Mouse (Mus musculus): ENCODE measurements around the gene Ppp2r2c. TPM values are rescaled to one million over a fixed set of nuclear protein-coding genes. Genes with fewer than 3 reads are reported as not detected.

Ppp2r2c gene
- polyA plus RNA-seq, 1 experiment from 2014 or later = 12.2 TPM

DNA sequence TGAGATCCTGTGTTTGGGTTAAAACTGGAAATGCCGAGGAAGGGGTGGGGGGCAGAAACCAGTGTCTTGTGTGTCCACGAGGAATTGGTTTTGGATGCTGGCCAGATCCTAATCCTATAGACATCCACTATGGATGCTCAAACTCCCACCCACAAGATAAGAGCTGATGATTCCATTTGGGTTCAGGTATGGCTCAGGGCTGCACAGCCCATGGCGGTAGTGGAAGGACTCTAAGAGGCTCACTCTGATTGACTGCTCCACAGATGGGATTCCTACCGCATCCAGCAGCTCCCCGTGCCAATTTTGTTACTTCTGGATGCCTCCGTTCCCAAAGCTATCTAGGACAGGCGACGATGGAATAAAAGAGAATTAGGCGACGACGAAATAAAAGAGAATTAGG is 20.6 kb downstream of the Ppp2r2c start:
- no peaks in the 10 kb centered on the region for H3K9me3 ChIP-seq
- no peak for ATAC-seq
- H3K4me1 ChIP-seq (replicated peaks) = peaks cover 26% of the 10 kb centered on the region
- H3K4me2 ChIP-seq (replicated peaks) = no peak overlapping the region
- WGBS = 88% methylated on average over 11 of the region's 11 CpGs
- H3K36me3 ChIP-seq = no peaks in the 10 kb centered on the region
- H3K9ac ChIP-seq (replicated peaks) = no peak overlapping the region
- no peak overlapping the region for H3K4me3 ChIP-seq (replicated peaks)
- H3K27ac ChIP-seq = no peak overlapping the region
- H3K27me3 ChIP-seq = no peaks in the 10 kb centered on the region

DNA sequence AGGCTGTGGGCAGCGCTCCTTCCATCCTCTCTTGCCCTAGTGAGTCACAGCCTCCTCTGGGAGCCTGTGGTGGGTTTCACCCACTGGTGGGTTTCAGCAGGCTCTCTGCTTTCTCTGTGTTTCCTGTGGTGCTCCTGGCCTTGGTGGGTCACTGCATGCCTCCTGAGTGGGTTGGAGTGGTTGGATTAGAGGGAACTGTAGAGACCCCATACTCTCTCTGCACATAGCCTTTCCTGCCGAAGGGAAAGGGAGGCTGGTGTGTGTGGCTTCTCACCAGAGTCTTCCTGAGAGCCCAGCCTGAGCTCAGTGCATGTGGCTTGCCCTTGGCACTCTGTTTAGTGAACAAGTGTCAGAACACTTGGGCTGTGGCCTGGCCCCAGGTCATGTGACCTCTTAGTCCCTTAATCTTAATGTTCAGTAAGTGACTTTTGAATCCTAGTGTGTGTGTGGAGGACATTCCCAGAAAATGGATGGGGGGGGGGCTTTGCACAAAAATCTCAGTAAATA is 21.1 kb downstream of the Ppp2r2c start:
- no peak for ATAC-seq
- no peak overlapping the region for H3K27ac ChIP-seq
- H3K9ac ChIP-seq (replicated peaks) = no peak overlapping the region
- H3K4me3 ChIP-seq (replicated peaks) = no peak overlapping the region
- H3K4me2 ChIP-seq (replicated peaks) = no peak overlapping the region
- H3K4me1 ChIP-seq (replicated peaks) = peaks cover 26% of the 10 kb centered on the region
- H3K9me3 ChIP-seq = no peaks in the 10 kb centered on the region
- 85% methylated on average over 2 of the region's 2 CpGs for WGBS
- H3K36me3 ChIP-seq = no peaks in the 10 kb centered on the region
- no peaks in the 10 kb centered on the region for H3K27me3 ChIP-seq

DNA sequence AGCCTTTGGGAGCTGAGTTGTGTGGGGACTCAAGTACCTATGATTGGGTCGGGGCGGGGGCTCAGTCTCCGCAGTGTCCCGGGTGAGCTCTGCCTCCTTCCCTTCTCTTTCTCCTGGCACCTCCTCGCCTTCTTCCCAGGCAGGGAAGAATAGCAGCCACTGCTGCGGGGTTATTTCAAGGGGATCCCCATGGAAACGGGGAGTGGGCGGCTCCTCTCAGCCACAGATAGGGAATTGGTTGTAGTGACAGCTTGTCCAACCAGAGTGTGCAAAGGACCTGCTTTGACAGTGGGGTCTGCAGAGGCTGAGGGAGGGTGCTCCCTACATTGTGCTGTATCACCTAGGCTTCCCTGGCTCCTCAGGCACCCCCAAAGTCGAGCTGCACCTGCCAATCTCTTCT is 22.5 kb downstream of the Ppp2r2c start:
- Histone ChIP-seq H3K9me3 (no peaks in the 10 kb centered on the region), H3K4me1 (replicated peaks) (peaks cover 26% of the 10 kb centered on the region), H3K27me3 (no peaks in the 10 kb centered on the region), H3K4me2 (replicated peaks) (peak overlapping the region; percentile 11; the same call in 1 of the 2 replicates), H3K9ac (replicated peaks) (no peak overlapping the region; the same call in 1 of the 2 replicates), H3K4me3 (replicated peaks) (no peak overlapping the region), H3K27ac (peak overlapping the region; percentile 47), H3K36me3 (no peaks in the 10 kb centered on the region)
- WGBS = 23% methylated on average over 9 of the region's 9 CpGs
- peak; percentile 62 for ATAC-seq

DNA sequence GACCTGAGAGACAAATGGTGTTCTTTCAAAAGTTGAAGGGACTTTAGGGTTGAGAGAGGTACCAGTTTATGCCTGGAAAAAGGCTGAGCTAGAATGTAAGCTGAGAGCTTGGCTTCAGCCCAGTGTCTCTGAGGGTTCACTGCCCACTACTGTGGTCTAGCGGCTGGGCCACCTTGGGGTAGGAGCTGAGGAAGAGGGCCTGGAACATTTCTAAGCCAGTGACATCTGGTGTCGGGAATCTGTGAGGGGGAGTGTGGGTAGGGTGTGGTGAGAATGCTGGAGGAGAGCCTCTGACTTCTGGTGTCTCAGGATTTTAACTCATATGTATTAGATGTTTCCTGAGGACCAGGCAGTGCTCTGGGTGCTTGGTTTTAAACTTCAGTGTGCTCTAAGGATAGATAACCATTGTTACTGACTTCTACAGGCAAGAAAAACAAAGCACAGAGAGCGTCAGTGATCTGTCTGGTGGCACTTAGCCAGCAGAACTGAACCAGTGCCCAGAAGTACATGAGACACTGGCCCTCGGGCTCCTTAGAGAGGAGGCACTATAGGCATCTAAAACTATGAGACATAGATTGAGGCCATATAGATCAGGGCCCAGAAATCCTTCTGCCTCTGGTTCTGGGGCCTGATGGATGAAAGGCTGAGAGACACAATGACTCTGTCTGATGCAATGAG is 23.6 kb downstream of the Ppp2r2c start:
- 81% methylated on average over 4 of the region's 4 CpGs for WGBS

DNA sequence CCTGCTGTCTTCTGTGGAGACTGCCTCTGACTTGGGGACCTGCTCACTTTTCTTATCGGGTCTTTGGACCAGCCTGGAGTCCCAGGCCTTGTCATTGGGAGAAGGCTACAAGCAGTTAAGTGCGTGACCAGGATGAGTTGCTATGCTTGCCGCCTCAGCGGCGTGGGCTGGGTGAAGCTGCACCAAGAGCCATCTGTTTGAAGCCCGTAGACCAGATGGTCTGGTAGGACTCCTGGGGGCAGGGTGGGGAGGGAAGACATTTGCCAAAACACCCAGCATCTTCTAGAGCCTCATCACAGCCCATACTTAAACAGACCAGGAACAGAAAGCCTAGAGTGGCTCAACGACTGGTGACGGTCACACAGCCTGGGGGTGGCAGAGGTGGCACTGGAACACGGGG is 24.9 kb downstream of the Ppp2r2c start:
- no peak overlapping the region for H3K4me2 ChIP-seq (replicated peaks)
- H3K36me3 ChIP-seq = no peaks in the 10 kb centered on the region
- H3K4me3 ChIP-seq (replicated peaks) = no peak overlapping the region
- no peaks in the 10 kb centered on the region for H3K27me3 ChIP-seq
- no peaks in the 10 kb centered on the region for H3K9me3 ChIP-seq
- ATAC-seq = no peak
- WGBS = 81% methylated on average over 9 of the region's 9 CpGs
- peaks cover 10% of the 10 kb centered on the region for H3K4me1 ChIP-seq (replicated peaks)
- H3K27ac ChIP-seq = no peak overlapping the region
- H3K9ac ChIP-seq (replicated peaks) = no peak overlapping the region

More for the DNA sequence above, 23.6 kb downstream of the Ppp2r2c start:
- Histone ChIP-seq H3K4me1 (replicated peaks) (peaks cover 22% of the 10 kb centered on the region), H3K9me3 (no peaks in the 10 kb centered on the region), H3K4me2 (replicated peaks) (no peak overlapping the region), H3K27ac (no peak overlapping the region), H3K36me3 (no peaks in the 10 kb centered on the region), H3K4me3 (replicated peaks) (no peak overlapping the region), H3K27me3 (no peaks in the 10 kb centered on the region), H3K9ac (replicated peaks) (no peak overlapping the region)
- no peak for ATAC-seq

DNA sequence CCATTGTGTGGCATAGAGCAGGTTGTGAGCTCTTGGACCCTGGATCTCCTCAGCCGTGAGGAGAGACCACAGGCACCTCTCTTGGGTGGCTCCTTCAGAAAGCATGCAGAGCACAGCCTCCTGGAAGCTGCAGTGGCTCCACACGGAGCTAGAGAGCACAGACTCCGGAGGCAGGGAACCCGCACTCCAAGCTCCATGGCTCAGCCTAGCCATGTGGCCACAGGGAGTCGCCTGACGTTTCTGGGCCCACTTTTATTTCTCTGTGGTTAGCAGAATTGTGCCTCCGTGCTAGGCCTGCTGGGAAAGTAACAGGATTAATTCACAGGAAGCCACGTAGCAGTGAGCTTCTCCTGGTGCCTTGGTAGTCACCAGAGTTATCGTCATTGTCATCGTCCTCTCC is 25.8 kb downstream of the Ppp2r2c start:
- Histone ChIP-seq H3K9ac (replicated peaks) (no peak overlapping the region), H3K4me1 (replicated peaks) (peaks cover 10% of the 10 kb centered on the region), H3K4me3 (replicated peaks) (no peak overlapping the region), H3K36me3 (no peaks in the 10 kb centered on the region), H3K9me3 (no peaks in the 10 kb centered on the region), H3K27me3 (no peaks in the 10 kb centered on the region), H3K27ac (no peak overlapping the region), H3K4me2 (replicated peaks) (no peak overlapping the region)
- ATAC-seq = no peak
- WGBS = 71% methylated on average over 10 of the region's 10 CpGs

DNA sequence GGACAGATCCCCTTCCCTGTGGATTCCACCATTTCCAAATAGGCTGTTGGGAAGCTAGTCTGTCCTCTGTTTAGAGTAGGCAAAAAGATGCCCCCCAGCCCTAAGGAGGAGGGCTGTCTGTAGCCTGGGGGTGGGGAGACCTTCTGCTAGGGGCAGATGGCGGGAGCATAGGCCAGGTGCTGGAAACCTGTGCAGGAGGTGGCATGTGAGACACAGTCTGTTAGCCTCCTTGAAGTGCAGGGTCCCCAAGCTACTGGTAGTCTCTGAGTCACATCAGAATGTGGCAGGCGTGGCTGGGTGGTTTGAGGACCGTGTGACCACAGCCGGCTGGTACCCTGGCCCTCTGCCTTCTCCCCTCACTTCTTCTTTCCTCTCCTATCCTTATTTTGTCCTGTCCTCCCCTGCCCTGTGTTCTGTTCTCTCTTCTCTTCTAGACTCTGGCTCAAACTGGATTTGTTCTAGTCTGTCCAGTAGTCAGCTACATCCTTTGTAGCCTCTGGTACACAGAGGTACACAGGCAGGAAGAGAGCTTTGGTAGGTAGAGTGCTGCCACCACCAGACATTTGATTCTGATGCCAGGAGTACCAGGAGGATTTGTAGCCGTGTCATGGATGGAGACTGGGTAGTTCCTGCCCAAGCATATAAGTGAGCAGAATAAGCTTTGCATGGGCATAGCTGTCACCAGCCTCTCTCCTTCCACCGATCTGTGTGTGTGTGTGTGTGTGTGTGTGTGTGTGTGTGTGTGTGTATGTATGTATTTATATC is 26.5 kb downstream of the Ppp2r2c start:
- peaks cover 10% of the 10 kb centered on the region for H3K4me1 ChIP-seq (replicated peaks)
- H3K4me2 ChIP-seq (replicated peaks) = no peak overlapping the region
- 80% methylated on average over 6 of the region's 6 CpGs for WGBS

DNA sequence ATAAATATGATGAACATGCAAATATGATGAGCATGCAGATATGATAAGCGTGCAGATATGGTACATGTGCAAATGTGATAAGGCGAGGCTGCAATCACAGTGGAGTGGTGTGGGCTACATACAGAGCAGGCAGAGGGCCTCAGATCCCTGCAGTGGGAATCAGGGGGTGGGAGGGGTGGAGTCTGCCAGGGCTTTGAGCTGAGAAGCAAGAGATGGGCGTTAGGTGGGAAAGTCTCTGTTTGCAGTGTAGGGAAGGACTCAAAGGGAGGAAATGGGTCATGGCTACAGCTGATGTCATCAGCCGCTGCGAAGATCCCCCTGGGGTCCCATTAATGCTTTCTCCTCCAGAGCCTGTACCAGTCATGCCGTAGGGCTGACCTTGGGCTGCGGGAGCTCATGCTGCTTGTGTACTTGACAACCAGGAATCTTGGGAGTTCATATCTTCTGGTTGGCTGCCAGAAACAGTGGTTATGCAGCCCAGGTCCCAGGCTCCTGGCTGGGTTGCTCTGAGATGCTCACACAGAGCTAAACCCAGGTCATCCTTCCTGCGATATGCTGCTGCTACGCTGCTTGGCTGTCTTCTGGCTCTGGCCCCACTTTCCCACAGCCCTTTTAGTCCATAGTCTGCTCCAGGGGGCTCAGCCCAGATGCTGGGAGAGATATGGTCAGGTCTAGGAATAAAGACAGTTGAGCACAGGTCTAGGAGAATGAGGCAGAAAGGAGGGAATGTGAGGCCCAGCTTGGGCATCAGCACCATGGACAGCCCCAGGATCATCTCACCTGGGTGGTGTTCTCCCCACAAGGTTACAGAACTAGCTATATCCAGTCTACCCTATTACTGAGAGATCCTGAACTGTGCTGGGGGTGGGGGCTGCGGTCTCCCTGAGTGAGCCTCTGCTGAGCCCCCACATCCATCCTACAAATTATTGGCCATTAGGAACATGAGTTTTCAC is 27.6 kb downstream of the Ppp2r2c start:
- Histone ChIP-seq H3K27ac (no peak overlapping the region; the same call in 1 of the 2 replicates), H3K9me3 (no peaks in the 10 kb centered on the region), H3K27me3 (no peaks in the 10 kb centered on the region), H3K36me3 (no peaks in the 10 kb centered on the region), H3K4me2 (replicated peaks) (no peak overlapping the region), H3K4me1 (replicated peaks) (peaks cover 8% of the 10 kb centered on the region), H3K4me3 (replicated peaks) (no peak overlapping the region), H3K9ac (replicated peaks) (no peak overlapping the region)
- ATAC-seq = peak; percentile 25; the same call in 1 of the 2 replicates
- 73% methylated on average over 10 of the region's 10 CpGs for WGBS

More for the DNA sequence above, 26.5 kb downstream of the Ppp2r2c start:
- Histone ChIP-seq H3K27ac (no peak overlapping the region), H3K36me3 (no peaks in the 10 kb centered on the region), H3K27me3 (no peaks in the 10 kb centered on the region), H3K9ac (replicated peaks) (no peak overlapping the region), H3K4me3 (replicated peaks) (no peak overlapping the region), H3K9me3 (no peaks in the 10 kb centered on the region)
- no peak for ATAC-seq

DNA sequence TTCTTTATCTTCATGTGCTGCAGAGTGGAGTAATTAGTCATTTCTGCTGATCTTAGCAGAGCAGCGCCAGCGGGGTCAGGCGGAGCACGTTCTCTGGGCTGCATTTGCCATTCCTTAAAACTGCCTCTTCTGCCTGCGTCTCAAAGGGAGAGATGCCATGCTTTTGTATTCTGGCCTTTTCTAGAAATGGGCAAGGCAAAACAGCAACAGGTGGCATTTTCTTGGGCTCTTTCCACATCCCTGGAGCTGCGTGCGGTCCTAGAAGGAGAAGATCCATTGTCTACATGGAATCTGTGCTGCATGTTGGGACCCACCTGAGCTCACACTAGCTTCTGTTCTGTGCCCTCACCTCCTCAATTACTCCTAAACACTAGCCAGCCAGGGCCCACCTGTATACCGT is 29.7 kb downstream of the Ppp2r2c start:
- no peaks in the 10 kb centered on the region for H3K9me3 ChIP-seq
- no peak for ATAC-seq
- no peaks in the 10 kb centered on the region for H3K27me3 ChIP-seq
- H3K9ac ChIP-seq (replicated peaks) = no peak overlapping the region
- no peak overlapping the region for H3K4me3 ChIP-seq (replicated peaks)
- no peak overlapping the region for H3K4me2 ChIP-seq (replicated peaks)
- H3K4me1 ChIP-seq (replicated peaks) = peaks cover 5% of the 10 kb centered on the region
- 86% methylated on average over 8 of the region's 8 CpGs for WGBS
- H3K36me3 ChIP-seq = no peaks in the 10 kb centered on the region
- H3K27ac ChIP-seq = no peak overlapping the region

DNA sequence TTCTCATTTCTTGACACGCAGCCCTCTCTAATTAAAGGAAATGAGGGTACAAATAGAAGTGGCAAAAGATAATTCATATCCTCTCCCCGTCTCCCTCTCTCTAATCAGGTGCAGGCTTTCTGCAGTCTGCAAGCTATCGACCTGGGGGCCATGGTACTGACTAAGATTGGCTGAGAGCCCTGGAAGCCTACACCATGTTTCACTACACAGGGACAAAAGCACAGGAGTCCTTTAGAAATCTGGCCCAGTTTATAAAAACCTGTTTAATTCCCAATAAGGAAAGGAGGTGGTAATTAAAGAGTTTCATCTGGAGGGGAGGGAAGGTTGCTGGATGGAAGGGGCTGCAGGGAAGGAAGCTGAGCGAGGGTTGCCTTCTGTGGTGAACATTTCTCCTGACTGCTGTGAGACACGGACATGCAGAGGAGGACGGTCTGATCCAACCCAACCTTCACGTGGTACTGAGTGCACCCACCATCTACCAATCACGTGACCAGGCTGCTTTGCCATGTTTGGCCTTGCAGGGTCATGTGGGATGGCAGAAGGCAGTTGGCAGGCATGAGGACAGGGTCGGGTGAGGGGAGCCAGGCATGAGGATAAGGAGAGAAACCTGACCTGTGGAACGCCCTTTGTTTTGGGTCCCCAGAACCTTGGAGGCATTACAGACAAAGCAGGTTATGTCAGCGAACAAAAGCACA is 30.2 kb downstream of the Ppp2r2c start:
- Histone ChIP-seq H3K4me3 (replicated peaks) (no peak overlapping the region), H3K4me2 (replicated peaks) (no peak overlapping the region), H3K4me1 (replicated peaks) (peaks cover 5% of the 10 kb centered on the region), H3K36me3 (no peaks in the 10 kb centered on the region), H3K27me3 (no peaks in the 10 kb centered on the region), H3K9me3 (no peaks in the 10 kb centered on the region), H3K9ac (replicated peaks) (no peak overlapping the region), H3K27ac (no peak overlapping the region)
- WGBS = 77% methylated on average over 11 of the region's 11 CpGs
- no peak for ATAC-seq

DNA sequence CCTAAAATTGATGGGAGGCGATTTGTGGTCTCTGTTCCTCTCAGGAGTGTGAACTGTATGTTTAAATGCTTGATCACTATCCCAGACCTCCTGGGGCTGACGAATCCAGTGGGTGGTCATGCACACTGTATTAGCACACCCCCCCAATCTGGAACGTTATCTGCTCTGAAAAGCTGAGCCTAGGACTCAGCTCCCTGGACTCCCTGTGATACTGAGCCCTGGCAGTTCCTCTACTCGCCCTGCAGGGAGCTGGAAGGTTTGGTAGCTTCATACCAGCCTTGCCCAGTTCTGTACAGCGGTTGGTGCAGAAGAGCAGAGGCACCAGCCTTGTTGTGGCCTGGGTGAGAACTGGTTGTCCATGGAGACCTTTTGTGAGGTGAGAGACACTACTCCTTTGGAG is 31.1 kb downstream of the Ppp2r2c start:
- H3K4me2 ChIP-seq (replicated peaks) = no peak overlapping the region
- H3K27ac ChIP-seq = no peak overlapping the region
- no peak overlapping the region for H3K9ac ChIP-seq (replicated peaks)
- H3K4me1 ChIP-seq (replicated peaks) = peaks cover 5% of the 10 kb centered on the region
- ATAC-seq = no peak
- no peak overlapping the region for H3K4me3 ChIP-seq (replicated peaks)
- 80% methylated on average over 5 of the region's 5 CpGs for WGBS
- no peaks in the 10 kb centered on the region for H3K9me3 ChIP-seq
- no peaks in the 10 kb centered on the region for H3K27me3 ChIP-seq
- H3K36me3 ChIP-seq = no peaks in the 10 kb centered on the region

All from midbrain, embryonic 13.5 days (tissue).